Mouse (Mus musculus): ENCODE results near the gene Prpf8. TPM values are rescaled to one million over a fixed set of nuclear protein-coding genes. Genes with fewer than 3 reads are reported as not detected.

The Prpf8 gene
- polyA plus RNA-seq, 1 experiment from 2014 or later, result 25.8 TPM

- H3K4me2 ChIP-seq, result no peak overlapping the region
- WGBS (ENCODE audit: insufficient replicate concordance), result 56% methylated on average over 8 of the region's 8 CpGs
- H3K27ac ChIP-seq (replicated peaks), result peak overlapping the region; percentile 82; the same call in 1 of the 2 replicates
- H3K4me1 ChIP-seq (replicated peaks), result peaks cover 27% of the 10 kb centered on the region
- H3K36me3 ChIP-seq (replicated peaks), result peaks cover 61% of the 10 kb centered on the region
- no peak overlapping the region for H3K9ac ChIP-seq
- no peaks in the 10 kb centered on the region for H3K27me3 ChIP-seq
- no peaks in the 10 kb centered on the region for H3K9me3 ChIP-seq (replicated peaks)
- H3K4me3 ChIP-seq (replicated peaks), result no peak overlapping the region
- no peak for ATAC-seq (ENCODE audit: insufficient read depth)
Measured at GRCm38 (mm10) chr11:75508904-75509303, 22.3 kb downstream of the Prpf8 start.

GRCm38 (mm10) chr11:75509741-75510626 lies 23.4 kb downstream of the Prpf8 start, which contains the start of gene Rilp:
TSS of gene Rilp (plus strand) at chr11:75510094.
- Histone ChIP-seq H3K9me3 (replicated peaks) (no peaks in the 10 kb centered on the region), H3K4me2 (peak within 1 kb of the TSS; percentile 99), H3K27ac (replicated peaks) (peak within 1 kb of the TSS; percentile 82), H3K9ac (peak within 1 kb of the TSS; percentile 72), H3K4me1 (replicated peaks) (peaks cover 27% of the 10 kb centered on the region), H3K4me3 (replicated peaks) (peak within 1 kb of the TSS; percentile 67), H3K27me3 (no peaks in the 10 kb centered on the region), H3K36me3 (replicated peaks) (peaks cover 50% of the 10 kb centered on the region)
- ATAC-seq (ENCODE audit: insufficient read depth), result peak; percentile 77
- WGBS (ENCODE audit: insufficient replicate concordance), result 4% methylated on average over 43 of the region's 43 CpGs

GRCm38 (mm10) chr11:75510627-75510993 lies 24.0 kb downstream of the Prpf8 start:
- ATAC-seq (ENCODE audit: insufficient read depth), result peak; percentile 70
- H3K4me1 ChIP-seq (replicated peaks), result peaks cover 27% of the 10 kb centered on the region
- H3K27ac ChIP-seq (replicated peaks), result peak overlapping the region; percentile 82
- peak overlapping the region; percentile 99 for H3K4me2 ChIP-seq
- peaks cover 44% of the 10 kb centered on the region for H3K36me3 ChIP-seq (replicated peaks)
- H3K9me3 ChIP-seq (replicated peaks), result no peaks in the 10 kb centered on the region
- no peaks in the 10 kb centered on the region for H3K27me3 ChIP-seq
- H3K4me3 ChIP-seq (replicated peaks), result peak overlapping the region; percentile 67
- peak overlapping the region; percentile 72 for H3K9ac ChIP-seq
- 4% methylated on average over 24 of the region's 24 CpGs for WGBS (ENCODE audit: insufficient replicate concordance)

- Histone ChIP-seq H3K27ac (replicated peaks) (no peak overlapping the region), H3K27me3 (no peaks in the 10 kb centered on the region), H3K4me1 (replicated peaks) (peaks cover 27% of the 10 kb centered on the region), H3K9ac (no peak overlapping the region), H3K9me3 (replicated peaks) (no peaks in the 10 kb centered on the region), H3K4me3 (replicated peaks) (no peak overlapping the region), H3K4me2 (0 out of 2 replicates have a peak overlapping the region, but pooled peaks have one; percentile 99), H3K36me3 (replicated peaks) (peaks cover 38% of the 10 kb centered on the region)
- no peak for ATAC-seq (ENCODE audit: insufficient read depth)
- 85% methylated on average over 6 of the region's 6 CpGs for WGBS (ENCODE audit: insufficient replicate concordance)
Measured at GRCm38 (mm10) chr11:75511213-75511612, 24.6 kb downstream of the Prpf8 start.

GRCm38 (mm10) chr11:75512301-75513018 lies 25.8 kb downstream of the Prpf8 start:
- Histone ChIP-seq H3K9ac (no peak overlapping the region), H3K4me1 (replicated peaks) (peaks cover 27% of the 10 kb centered on the region), H3K36me3 (replicated peaks) (peaks cover 26% of the 10 kb centered on the region), H3K27ac (replicated peaks) (no peak overlapping the region), H3K27me3 (no peaks in the 10 kb centered on the region), H3K9me3 (replicated peaks) (no peaks in the 10 kb centered on the region), H3K4me2 (no peak overlapping the region), H3K4me3 (replicated peaks) (no peak overlapping the region)
- ATAC-seq (ENCODE audit: insufficient read depth), result no peak
- 58% methylated on average over 9 of the region's 9 CpGs for WGBS (ENCODE audit: insufficient replicate concordance)

GRCm38 (mm10) chr11:75513336-75513735 lies 26.7 kb downstream of the Prpf8 start, which contains the start of gene Scarf1:
TSS of gene Scarf1 (plus strand) at chr11:75513540.
- peaks cover 27% of the 10 kb centered on the region for H3K4me1 ChIP-seq (replicated peaks)
- H3K4me2 ChIP-seq, result peak within 1 kb of the TSS; percentile 3; the same call in 1 of the 2 replicates
- H3K9me3 ChIP-seq (replicated peaks), result no peaks in the 10 kb centered on the region
- H3K9ac ChIP-seq, result no peak within 1 kb of the TSS
- H3K36me3 ChIP-seq (replicated peaks), result peaks cover 17% of the 10 kb centered on the region
- H3K27ac ChIP-seq (replicated peaks), result no peak within 1 kb of the TSS
- WGBS (ENCODE audit: insufficient replicate concordance), result 40% methylated on average over 8 of the region's 8 CpGs
- no peak within 1 kb of the TSS; the same call in 1 of the 2 replicates for H3K4me3 ChIP-seq (replicated peaks)
- ATAC-seq (ENCODE audit: insufficient read depth), result no peak
- no peaks in the 10 kb centered on the region for H3K27me3 ChIP-seq

- no peak for ATAC-seq (ENCODE audit: insufficient read depth)
- Histone ChIP-seq H3K27me3 (no peaks in the 10 kb centered on the region), H3K27ac (replicated peaks) (no peak overlapping the region), H3K4me1 (replicated peaks) (peaks cover 10% of the 10 kb centered on the region), H3K9me3 (replicated peaks) (no peaks in the 10 kb centered on the region), H3K4me3 (replicated peaks) (no peak overlapping the region), H3K9ac (no peak overlapping the region), H3K36me3 (replicated peaks) (0 out of 2 replicates have a peak, but pooled peaks cover 3% of the 10 kb centered on the region), H3K4me2 (no peak overlapping the region)
- WGBS (ENCODE audit: insufficient replicate concordance), result 82% methylated on average over 25 of the region's 25 CpGs
Measured at GRCm38 (mm10) chr11:75515186-75515585, 28.6 kb downstream of the Prpf8 start.

GRCm38 (mm10) chr11:75519834-75520633 lies 33.4 kb downstream of the Prpf8 start:
- H3K36me3 ChIP-seq (replicated peaks), result no peaks in the 10 kb centered on the region
- H3K27me3 ChIP-seq, result no peaks in the 10 kb centered on the region
- ATAC-seq (ENCODE audit: insufficient read depth), result no peak
- H3K9me3 ChIP-seq (replicated peaks), result no peaks in the 10 kb centered on the region
- H3K9ac ChIP-seq, result no peak overlapping the region
- H3K4me1 ChIP-seq (replicated peaks), result no peaks in the 10 kb centered on the region
- no peak overlapping the region for H3K27ac ChIP-seq (replicated peaks)
- no peak overlapping the region for H3K4me2 ChIP-seq
- no peak overlapping the region for H3K4me3 ChIP-seq (replicated peaks)
- WGBS (ENCODE audit: insufficient replicate concordance), result 68% methylated on average over 15 of the region's 15 CpGs

GRCm38 (mm10) chr11:75521609-75522008 lies 35.0 kb downstream of the Prpf8 start:
- ATAC-seq (ENCODE audit: insufficient read depth), result no peak

GRCm38 (mm10) chr11:75522793-75523192 lies 36.2 kb downstream of the Prpf8 start:
- no peak overlapping the region for H3K27ac ChIP-seq (replicated peaks)
- H3K4me1 ChIP-seq (replicated peaks), result no peaks in the 10 kb centered on the region
- H3K4me3 ChIP-seq (replicated peaks), result no peak overlapping the region
- H3K9ac ChIP-seq, result no peak overlapping the region
- 65% methylated on average over 2 of the region's 2 CpGs for WGBS (ENCODE audit: insufficient replicate concordance)
- H3K4me2 ChIP-seq, result no peak overlapping the region
- no peak for ATAC-seq (ENCODE audit: insufficient read depth)
- H3K27me3 ChIP-seq, result no peaks in the 10 kb centered on the region
- 0 out of 2 replicates have a peak, but pooled peaks cover 4% of the 10 kb centered on the region for H3K36me3 ChIP-seq (replicated peaks)
- H3K9me3 ChIP-seq (replicated peaks), result no peaks in the 10 kb centered on the region

More at GRCm38 (mm10) chr11:75521609-75522008, 35.0 kb downstream of the Prpf8 start:
- no peak overlapping the region for H3K9ac ChIP-seq
- H3K27ac ChIP-seq (replicated peaks), result no peak overlapping the region
- H3K36me3 ChIP-seq (replicated peaks), result 0 out of 2 replicates have a peak, but pooled peaks cover 4% of the 10 kb centered on the region
- no peak overlapping the region for H3K4me3 ChIP-seq (replicated peaks)
- 75% methylated on average over 4 of the region's 4 CpGs for WGBS (ENCODE audit: insufficient replicate concordance)
- H3K4me1 ChIP-seq (replicated peaks), result no peaks in the 10 kb centered on the region
- H3K9me3 ChIP-seq (replicated peaks), result no peaks in the 10 kb centered on the region
- no peaks in the 10 kb centered on the region for H3K27me3 ChIP-seq
- H3K4me2 ChIP-seq, result no peak overlapping the region
